Mouse (Mus musculus) stomach, embryonic 16.5 days (tissue): ENCODE measurements around the gene B4galt2. TPM values are rescaled to one million over a fixed set of nuclear protein-coding genes. Genes with fewer than 3 reads are reported as not detected.

Experiments used
- ATAC-seq: fragments of 200-750 bp; cut with Nextera tagmentation; 2 replicates; pipeline ENCODE4 v1.8.0; 2017; ENCODE audit warnings: moderate number of reproducible peaks, moderate TSS enrichment; ENCODE audit not compliant: insufficient read depth, low FRiP score
- H3K27ac ChIP-seq: fragments of 300-500 bp; sonication (generic); 2 replicates; pipeline ENCODE4 v1.5.1; 2014; ENCODE audit warnings: low read length
- H3K27me3 ChIP-seq: fragments of 300-500 bp; sonication (generic); 2 replicates; pipeline ENCODE4 v1.6.1; 2014; ENCODE audit warnings: low read length, control low read depth, mixed read lengths; ENCODE audit not compliant: control insufficient read depth, insufficient read depth
- H3K36me3 ChIP-seq: fragments of 300-500 bp; sonication (generic); 2 replicates; pipeline ENCODE4 v1.6.1; 2014; ENCODE audit warnings: low read length; ENCODE audit not compliant: control insufficient read depth, insufficient read depth
- H3K4me1 ChIP-seq: fragments of 300-500 bp; sonication (generic); 2 replicates; pipeline ENCODE4 v1.6.1; 2014; ENCODE audit warnings: low read length, control low read depth, mixed read lengths; ENCODE audit not compliant: control insufficient read depth, insufficient read depth
- H3K4me2 ChIP-seq: fragments of 300-500 bp; sonication (generic); 2 replicates; pipeline ENCODE4 v1.6.1; 2014; ENCODE audit warnings: low read depth, low read length, mixed read lengths
- H3K4me3 ChIP-seq: fragments of 300-500 bp; sonication (generic); replicated peaks from 2 replicates; pipeline ENCODE4 v1.5.1; 2014; ENCODE audit warnings: mild to moderate bottlenecking, low read length
- H3K9ac ChIP-seq: fragments of 300-500 bp; sonication (generic); 2 replicates; pipeline ENCODE4 v1.6.1; 2014; ENCODE audit warnings: low read length
- H3K9me3 ChIP-seq: fragments of 300-500 bp; sonication (generic); replicated peaks from 2 replicates; pipeline ENCODE4 v1.6.1; 2016; ENCODE audit warnings: low read length, control low read depth; ENCODE audit not compliant: control insufficient read depth
- WGBS: fragments of 180-500 bp; shearing (Covaris S2); extraction: QIAGEN DNeasy Blood & Tissue Kit; methylation state at CpG from one replicate; pipeline ENCODE4 v1.1.7; 2014; 5-methylcytosine and 5-hydroxymethylcytosine counted together
- polyA plus RNA-seq: library from polyadenylated mRNA; unstranded; fragments of >200 nt; fragmentation: Nextera tagmentation; extraction: Ambion mirVana; gene quantifications from 2 replicates; pipeline ENCODE4 v1.2.1, GENCODE M21; 2015

B4galt2 gene
- polyA plus RNA-seq, 1 experiment from 2014 or later = 14.6 TPM

DNA sequence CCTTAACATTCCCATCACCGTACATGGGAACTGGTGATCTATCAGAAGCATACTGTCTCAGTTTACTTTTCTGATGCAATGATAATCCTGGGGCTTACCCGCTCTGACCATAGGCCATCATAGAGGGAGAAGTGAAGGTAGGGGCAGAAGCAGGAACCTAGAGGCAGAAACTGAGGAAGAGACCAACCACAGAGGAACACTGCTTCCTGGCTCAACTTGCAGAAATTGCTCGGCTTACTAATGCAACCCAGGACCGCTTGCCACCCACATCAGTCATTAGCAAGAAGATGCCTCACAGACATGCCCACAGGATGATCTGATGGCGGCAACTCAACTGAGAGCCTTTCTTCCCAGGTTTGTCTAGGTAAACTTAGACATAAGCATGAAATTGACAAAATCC lies 35.5 kb upstream of the B4galt2 start:
- Histone ChIP-seq H3K9ac (no peak overlapping the region), H3K4me1 (peaks cover 12% of the 10 kb centered on the region), H3K36me3 (no peaks in the 10 kb centered on the region), H3K4me2 (no peak overlapping the region), H3K4me3 (no peak overlapping the region), H3K9me3 (no peaks in the 10 kb centered on the region), H3K27ac (peak overlapping the region; percentile 10; the same call in 1 of the 2 replicates), H3K27me3 (no peaks in the 10 kb centered on the region)
- ATAC-seq = no peak
- 58% methylated on average over 5 of the region's 5 CpGs for WGBS

GRCm38 (mm10) chr4:117918261-117918660 lies 35.0 kb upstream of the B4galt2 start:
- H3K4me2 ChIP-seq = no peak overlapping the region
- H3K4me1 ChIP-seq = peaks cover 17% of the 10 kb centered on the region
- 33% methylated on average over 3 of the region's 3 CpGs for WGBS
- no peaks in the 10 kb centered on the region for H3K36me3 ChIP-seq
- no peak overlapping the region for H3K9ac ChIP-seq
- H3K27ac ChIP-seq = peak overlapping the region; percentile 66
- H3K9me3 ChIP-seq = no peaks in the 10 kb centered on the region
- H3K27me3 ChIP-seq = no peaks in the 10 kb centered on the region
- no peak overlapping the region for H3K4me3 ChIP-seq
- no peak for ATAC-seq

- H3K9ac ChIP-seq = no peak overlapping the region
- 79% methylated on average over 4 of the region's 4 CpGs for WGBS
- H3K4me2 ChIP-seq = no peak overlapping the region
- no peaks in the 10 kb centered on the region for H3K27me3 ChIP-seq
- H3K9me3 ChIP-seq = no peaks in the 10 kb centered on the region
- H3K36me3 ChIP-seq = no peaks in the 10 kb centered on the region
- no peak for ATAC-seq
- peak overlapping the region; percentile 66 for H3K27ac ChIP-seq
- H3K4me1 ChIP-seq = peaks cover 21% of the 10 kb centered on the region
- no peak overlapping the region for H3K4me3 ChIP-seq
These were observed 34.6 kb upstream of the B4galt2 start for GRCm38 (mm10) chr4:117917847-117918246.

- Histone ChIP-seq H3K4me2 (no peak overlapping the region), H3K4me3 (no peak overlapping the region), H3K9me3 (no peaks in the 10 kb centered on the region), H3K27me3 (no peaks in the 10 kb centered on the region), H3K9ac (no peak overlapping the region), H3K36me3 (no peaks in the 10 kb centered on the region), H3K4me1 (peaks cover 23% of the 10 kb centered on the region), H3K27ac (no peak overlapping the region)
- ATAC-seq = no peak
- WGBS = 84% methylated on average over 4 of the region's 4 CpGs
These were observed 34.1 kb upstream of the B4galt2 start for GRCm38 (mm10) chr4:117917402-117917801.

DNA sequence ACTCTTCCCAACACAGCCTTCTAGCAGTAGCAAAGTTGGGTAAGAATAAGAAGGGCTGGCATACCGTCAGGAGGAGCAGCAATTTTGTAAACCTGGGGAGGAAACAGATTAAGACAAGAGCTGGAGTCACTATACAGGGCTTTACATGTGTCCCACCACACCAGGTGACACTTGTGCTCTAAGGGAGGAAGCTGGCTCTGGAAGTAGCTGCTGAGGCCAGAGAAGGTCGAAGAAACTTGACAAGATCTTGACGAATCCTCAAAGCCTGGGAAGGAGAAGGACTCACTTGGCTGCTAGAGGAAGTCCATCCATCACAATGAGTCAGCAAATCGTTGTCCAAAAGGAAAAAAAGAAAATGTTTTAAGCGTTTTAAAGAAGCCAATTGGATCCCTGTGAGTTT lies 33.1 kb upstream of the B4galt2 start:
- Histone ChIP-seq H3K9me3 (no peaks in the 10 kb centered on the region), H3K4me3 (no peak overlapping the region), H3K27ac (no peak overlapping the region), H3K27me3 (no peaks in the 10 kb centered on the region), H3K4me1 (peaks cover 23% of the 10 kb centered on the region), H3K9ac (no peak overlapping the region), H3K4me2 (no peak overlapping the region), H3K36me3 (no peaks in the 10 kb centered on the region)
- WGBS = 49% methylated on average over 5 of the region's 5 CpGs
- no peak for ATAC-seq

GRCm38 (mm10) chr4:117915489-117916105 lies 32.3 kb upstream of the B4galt2 start:
- 4% methylated on average over 19 of the region's 19 CpGs for WGBS
- ATAC-seq = no peak
- Histone ChIP-seq H3K4me2 (peak overlapping the region; percentile 99), H3K27me3 (no peaks in the 10 kb centered on the region), H3K9me3 (no peaks in the 10 kb centered on the region), H3K4me3 (peak overlapping the region; percentile 65), H3K36me3 (no peaks in the 10 kb centered on the region), H3K4me1 (peaks cover 23% of the 10 kb centered on the region), H3K27ac (peak overlapping the region; percentile 81; the same call in 1 of the 2 replicates), H3K9ac (peak overlapping the region; percentile 82)

DNA sequence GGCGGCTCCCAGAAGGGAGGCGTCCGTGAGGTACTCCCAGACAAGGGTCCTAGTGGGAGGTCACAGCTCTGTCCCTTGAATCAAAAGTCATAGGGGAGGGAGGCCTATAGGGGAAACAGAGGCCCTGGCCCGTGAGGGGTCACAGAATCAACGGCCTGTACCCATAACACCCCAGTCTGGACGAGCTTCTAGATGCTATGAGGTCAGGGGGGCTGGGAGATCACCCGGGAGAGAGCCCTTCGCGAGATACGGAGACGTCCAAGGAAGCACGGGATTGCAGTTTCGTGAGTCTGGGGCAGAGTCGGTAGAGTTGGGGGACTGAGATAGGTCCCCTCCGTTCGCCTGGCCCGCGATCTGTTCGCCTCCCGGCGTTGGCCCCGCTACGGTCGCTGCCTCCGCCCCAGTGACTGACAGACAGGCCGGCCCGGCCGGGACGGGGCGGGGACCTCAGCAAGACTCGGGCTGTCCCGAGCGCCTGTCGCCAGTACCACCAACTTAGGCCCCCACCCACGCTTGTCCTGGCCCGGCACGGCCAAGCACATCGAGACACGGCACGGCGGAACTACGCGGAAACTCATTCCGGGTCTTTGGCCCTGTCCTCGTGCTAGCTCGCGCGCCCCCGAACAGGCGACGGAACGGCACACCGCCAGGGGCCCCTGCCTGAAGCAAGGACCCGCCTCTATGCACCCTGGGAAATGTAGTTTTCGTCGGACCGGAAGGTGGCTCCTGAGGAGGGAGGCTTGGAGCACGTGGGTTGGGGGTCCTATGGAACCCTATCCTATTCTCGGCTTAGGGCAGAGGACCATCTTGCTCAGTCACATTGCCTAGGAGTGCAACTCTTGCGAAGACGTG lies 31.5 kb upstream of the B4galt2 start, which contains the start of gene Ipo13:
TSS of gene Ipo13 (minus strand) at position 409 of the 852 bp plus-strand sequence.
- Histone ChIP-seq H3K4me1 (peaks cover 23% of the 10 kb centered on the region), H3K36me3 (no peaks in the 10 kb centered on the region), H3K27ac (peak within 1 kb of the TSS; percentile 81), H3K27me3 (no peaks in the 10 kb centered on the region), H3K4me3 (peak within 1 kb of the TSS; percentile 65), H3K4me2 (peak within 1 kb of the TSS; percentile 99), H3K9ac (peak within 1 kb of the TSS; percentile 82), H3K9me3 (no peaks in the 10 kb centered on the region)
- WGBS = under 1% methylated on average over 61 of the region's 61 CpGs
- ATAC-seq = peak; percentile 92

DNA sequence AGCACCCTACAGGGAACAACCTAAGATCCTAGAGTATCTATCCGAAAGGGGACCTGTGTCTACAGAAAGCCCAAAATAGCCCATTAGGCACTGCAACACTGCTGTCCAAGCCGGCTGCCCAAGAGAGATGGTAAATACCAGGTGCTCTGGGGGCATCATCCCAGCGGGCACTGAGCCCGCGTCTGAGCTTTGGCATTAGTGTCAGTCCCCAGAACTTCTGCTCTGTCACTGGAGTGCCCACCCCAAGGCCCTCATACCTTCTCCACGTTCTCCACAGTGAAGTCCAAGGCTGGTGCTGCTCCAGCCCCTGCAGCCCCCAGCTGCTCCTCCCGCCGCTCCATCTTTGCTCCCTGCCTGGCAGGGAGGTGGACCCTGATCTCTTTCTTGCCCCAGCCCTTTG lies 30.7 kb upstream of the B4galt2 start:
- Histone ChIP-seq H3K4me3 (peak overlapping the region; percentile 65), H3K27ac (no peak overlapping the region)
- ATAC-seq = no peak

DNA sequence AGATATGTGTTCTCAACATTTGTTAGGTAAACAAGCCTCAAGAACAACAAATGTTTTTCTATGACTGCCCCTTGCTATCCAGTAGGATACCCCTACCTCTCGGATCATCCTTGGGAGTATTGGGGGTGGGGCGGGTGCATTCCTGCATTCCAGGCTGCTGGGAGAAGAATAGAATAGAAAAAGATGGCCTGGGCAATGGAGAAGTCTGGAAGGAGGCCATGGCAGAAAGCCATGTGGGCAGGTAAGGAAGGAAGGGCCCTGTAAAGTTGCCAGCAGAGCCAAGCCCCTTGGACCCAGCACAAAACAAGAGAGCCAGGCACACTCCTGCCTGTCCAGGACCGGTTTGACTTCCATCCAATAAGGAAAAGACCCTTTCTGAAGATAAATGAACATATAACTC lies 30.1 kb upstream of the B4galt2 start:
- no peak overlapping the region for H3K9ac ChIP-seq
- ATAC-seq = no peak

More for the DNA sequence above, 30.7 kb upstream of the B4galt2 start:
- Histone ChIP-seq H3K4me2 (peak overlapping the region; percentile 99), H3K9me3 (no peaks in the 10 kb centered on the region), H3K9ac (peak overlapping the region; percentile 82), H3K36me3 (no peaks in the 10 kb centered on the region), H3K27me3 (no peaks in the 10 kb centered on the region), H3K4me1 (peaks cover 30% of the 10 kb centered on the region)
- 16% methylated on average over 8 of the region's 8 CpGs for WGBS

More for the DNA sequence above, 30.1 kb upstream of the B4galt2 start:
- Histone ChIP-seq H3K9me3 (no peaks in the 10 kb centered on the region), H3K36me3 (no peaks in the 10 kb centered on the region), H3K4me3 (peak overlapping the region; percentile 65), H3K27me3 (no peaks in the 10 kb centered on the region), H3K27ac (no peak overlapping the region), H3K4me2 (peak overlapping the region; percentile 99), H3K4me1 (peaks cover 30% of the 10 kb centered on the region)
- 44% methylated on average over 3 of the region's 3 CpGs for WGBS
